Mouse (Mus musculus) heart, adult 2 months (tissue): Measurements from ENCODE around the gene Rora. TPM values are rescaled to one million over a fixed set of nuclear protein-coding genes. Genes with fewer than 3 reads are reported as not detected.

Source experiments
- DNase-seq, 2 experiments: peaks; one replicate each; pipeline ENCODE4 v3.0.0; 2021
- H3K27ac ChIP-seq: fragments of 200-600 bp; 2 replicates; pipeline ENCODE4 v1.8.1; 2022
- H3K27me3 ChIP-seq: fragments of 200-500 bp; 2 replicates; pipeline ENCODE4 v1.6.1; 2012; ENCODE audit warnings: mild to moderate bottlenecking, low read length, inconsistent platforms, mixed read lengths; ENCODE audit not compliant: control insufficient read depth, insufficient read depth
- H3K36me3 ChIP-seq: fragments of 200-500 bp; 2 replicates; pipeline ENCODE4 v1.6.1; 2012; ENCODE audit warnings: low read length, inconsistent platforms; ENCODE audit not compliant: control insufficient read depth, insufficient read depth
- H3K4me1 ChIP-seq: fragments of 200-500 bp; 2 replicates; pipeline ENCODE4 v1.6.1; 2011; ENCODE audit warnings: low read length; ENCODE audit not compliant: control insufficient read depth, insufficient read depth
- H3K4me3 ChIP-seq: fragments of 200-600 bp; 2 replicates; pipeline ENCODE4 v1.8.1; 2022
- H3K79me2 ChIP-seq: fragments of 200-500 bp; replicated peaks from 2 replicates; pipeline ENCODE4 v1.6.1; 2012; ENCODE audit warnings: mild to moderate bottlenecking, inconsistent platforms, low read length, moderate library complexity, mixed read lengths; ENCODE audit not compliant: control insufficient read depth, insufficient read depth
- H3K9ac ChIP-seq: fragments of 200-500 bp; 2 replicates; pipeline ENCODE4 v1.6.1; 2012; ENCODE audit warnings: low read depth, mild to moderate bottlenecking, control low read depth, inconsistent platforms, low read length, mixed read lengths
- CTCF ChIP-seq: fragments of 200-600 bp; IDR thresholded peaks from 2 replicates; pipeline ENCODE4 v1.8.1; 2022; ENCODE audit warnings: antibody characterized with exemption, mild to moderate bottlenecking, moderate library complexity
- EP300 ChIP-seq: fragments of 200-500 bp; IDR thresholded peaks from 2 replicates; pipeline ENCODE4 v1.6.1; 2011; ENCODE audit warnings: low read depth, low read length, control low read depth; ENCODE audit not compliant: insufficient read depth
- POLR2A ChIP-seq: fragments of 200-500 bp; IDR thresholded peaks from 2 replicates; pipeline ENCODE4 v1.6.1; 2011; ENCODE audit warnings: mild to moderate bottlenecking, low read depth, low read length, control low read depth; ENCODE audit not compliant: insufficient read depth
- WGBS: fragments of 180-500 bp; shearing (Covaris S2); methylation state at CpG from one replicate; pipeline ENCODE4 v1.1.7; 2018; 5-methylcytosine and 5-hydroxymethylcytosine counted together
- intact Hi-C: fragments of 180-260 bp; cut with DNase I; formaldehyde crosslinking; loops from one replicate; pipeline ENCODE4 v1.15.1; 2025
- polyA plus RNA-seq: library from polyadenylated mRNA; depleted of rRNA; stranded (reverse); fragments of >200 nt; gene quantifications from 2 replicates; pipeline ENCODE4 v1.2.3, GENCODE M21; 2012
- total RNA-seq, 2 experiments: library from RNA; stranded (reverse); gene quantifications; 2 replicates each; pipeline ENCODE4 v1.2.3; 2021

Rora gene
- total and polyA plus RNA-seq, 3 experiments: 6.7 to 28.9 (median 21.6) TPM

DNA sequence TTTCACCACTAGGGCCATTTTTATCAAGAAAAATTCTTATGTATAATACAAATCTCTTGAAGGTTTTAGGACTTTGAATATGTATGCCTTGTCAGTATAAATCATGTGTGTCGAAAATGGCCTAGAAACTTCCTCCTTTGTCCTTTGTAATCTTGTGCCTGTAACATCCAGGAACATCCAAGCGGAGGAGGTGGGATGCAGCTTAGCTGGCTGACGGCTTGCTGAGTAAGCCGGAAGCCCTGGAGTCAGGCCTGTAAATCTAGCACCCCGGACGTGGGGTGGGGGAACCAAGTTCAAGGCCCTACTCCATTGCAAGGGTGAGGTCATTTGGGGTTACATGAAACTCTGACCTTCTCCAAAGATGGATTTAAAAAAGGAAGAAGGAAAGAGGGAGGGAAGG lies 239.3 kb downstream of the Rora start:
- Histone ChIP-seq H3K4me1 (peaks cover 2% of the 10 kb centered on the region; the same call in 1 of the 2 replicates), H3K79me2 (no peaks in the 10 kb centered on the region), H3K9ac (no peak overlapping the region), H3K4me3 (no peak overlapping the region), H3K27ac (no peak overlapping the region), H3K27me3 (no peaks in the 10 kb centered on the region), H3K36me3 (no peaks in the 10 kb centered on the region)
- DNase-seq: no peak
- intact Hi-C loops: no loop called here
- TF ChIP-seq POLR2A: no peak
- TF ChIP-seq EP300: no peak
- no peak for TF ChIP-seq CTCF
- 83% methylated on average over 6 of the region's 6 CpGs for WGBS

DNA sequence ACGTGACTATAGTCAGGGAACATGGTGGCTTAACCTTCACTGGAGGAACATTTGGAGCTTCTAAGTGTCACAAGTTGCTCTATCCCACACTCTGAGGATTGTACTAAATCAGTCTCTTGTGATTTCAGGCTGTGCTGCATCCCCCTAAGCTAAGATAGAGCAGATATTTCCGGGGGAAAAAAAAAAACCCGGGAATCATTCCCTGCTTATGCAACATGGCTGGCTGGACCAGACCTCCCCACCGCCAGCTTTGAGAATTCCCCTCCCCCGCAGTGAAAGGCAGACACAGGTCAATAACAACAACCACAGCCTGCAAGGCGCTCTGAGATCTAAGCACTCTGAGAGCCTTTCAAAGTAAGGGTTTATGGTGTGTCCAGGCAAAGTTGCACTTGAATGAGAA lies 244.7 kb downstream of the Rora start:
- H3K4me3 ChIP-seq: no peak overlapping the region
- H3K9ac ChIP-seq: no peak overlapping the region
- no peak for TF ChIP-seq POLR2A
- TF ChIP-seq EP300: 0 out of 2 replicates have a peak, but pooled peaks have one; percentile 3
- no peak for TF ChIP-seq CTCF
- intact Hi-C loops: no loop called here
- 62% methylated on average over 6 of the region's 6 CpGs for WGBS
- no peaks in the 10 kb centered on the region for H3K27me3 ChIP-seq
- H3K4me1 ChIP-seq: peaks cover 3% of the 10 kb centered on the region; the same call in 1 of the 2 replicates
- peak overlapping the region; percentile 20 for H3K27ac ChIP-seq
- DNase-seq: peak; percentile 43 to 54
- H3K79me2 ChIP-seq: no peaks in the 10 kb centered on the region
- H3K36me3 ChIP-seq: no peaks in the 10 kb centered on the region

DNA sequence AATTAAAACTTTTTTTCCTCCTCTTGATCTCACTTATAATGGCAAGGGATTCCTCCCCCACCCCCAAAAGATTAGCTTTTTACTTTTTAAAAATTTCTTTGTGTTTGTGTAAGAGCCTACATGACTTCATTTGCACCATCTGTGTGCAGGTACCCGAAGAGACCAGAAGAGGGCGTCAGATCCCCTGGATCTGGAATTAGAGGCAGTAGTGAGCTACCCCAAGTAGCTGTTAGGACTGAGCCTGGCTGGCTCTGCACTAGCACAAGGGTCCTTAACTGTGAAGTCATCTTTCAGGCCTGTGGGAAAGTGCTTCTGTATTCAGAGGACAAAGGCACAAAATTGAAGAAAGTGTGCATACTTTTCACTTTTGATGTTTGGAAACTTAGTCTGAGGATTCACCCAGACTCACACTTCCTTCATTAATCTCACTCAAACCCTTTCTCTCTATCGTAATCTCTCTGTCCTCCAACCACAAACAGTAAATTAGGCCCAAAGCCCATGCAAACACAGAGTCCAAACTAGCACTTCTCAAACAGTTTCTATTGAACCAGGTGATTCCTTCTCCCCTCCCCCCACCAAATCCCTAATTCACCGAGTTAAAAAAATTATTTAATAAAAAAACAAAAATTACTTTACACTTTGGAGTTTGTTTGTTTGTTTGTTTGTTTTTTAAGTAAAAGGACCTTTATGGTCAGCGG lies 246.1 kb downstream of the Rora start:
- 85% methylated on average over 5 of the region's 5 CpGs for WGBS
- peaks cover 3% of the 10 kb centered on the region; the same call in 1 of the 2 replicates for H3K4me1 ChIP-seq
- H3K79me2 ChIP-seq: no peaks in the 10 kb centered on the region
- no peak for DNase-seq
- H3K27ac ChIP-seq: no peak overlapping the region
- no peak for TF ChIP-seq POLR2A
- peak; percentile 41 for TF ChIP-seq CTCF
- H3K27me3 ChIP-seq: no peaks in the 10 kb centered on the region
- no peaks in the 10 kb centered on the region for H3K36me3 ChIP-seq
- no peak overlapping the region for H3K9ac ChIP-seq
- H3K4me3 ChIP-seq: no peak overlapping the region
- intact Hi-C loops: no loop called here

DNA sequence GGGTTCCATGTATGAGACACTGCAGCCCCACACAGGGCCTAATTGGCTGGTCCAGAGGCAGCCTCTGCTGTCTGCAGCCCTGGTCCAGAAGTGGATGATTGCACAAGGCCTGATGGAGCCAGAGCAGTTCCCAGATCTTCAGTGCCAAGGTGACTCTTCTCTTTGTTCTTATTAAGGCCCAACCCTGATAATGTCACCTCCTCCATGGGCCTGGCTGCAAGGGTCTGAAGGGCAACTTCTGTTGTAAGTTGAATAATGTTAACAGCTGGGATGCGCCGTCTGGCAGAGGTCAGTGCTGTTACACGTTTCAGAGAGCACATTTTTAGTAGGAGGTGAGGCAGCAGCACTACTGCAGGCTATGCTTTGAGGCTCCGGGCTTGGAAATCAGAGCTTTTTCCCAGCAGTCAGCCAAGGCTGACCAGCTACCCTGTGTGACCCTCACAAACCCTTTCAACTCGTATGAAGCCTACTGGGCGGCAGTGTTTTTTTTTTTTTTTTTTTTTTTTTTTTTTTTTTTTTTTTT lies 252.8 kb downstream of the Rora start:
- Histone ChIP-seq H3K27me3 (no peaks in the 10 kb centered on the region), H3K9ac (no peak overlapping the region), H3K36me3 (no peaks in the 10 kb centered on the region), H3K79me2 (no peaks in the 10 kb centered on the region), H3K27ac (no peak overlapping the region), H3K4me1 (peaks cover 4% of the 10 kb centered on the region), H3K4me3 (no peak overlapping the region)
- intact Hi-C loops: no loop called here
- TF ChIP-seq CTCF: no peak
- TF ChIP-seq POLR2A: no peak
- no peak for TF ChIP-seq EP300
- peak in 1 of 2 experiments; percentile 24 for DNase-seq
- WGBS: 78% methylated on average over 6 of the region's 6 CpGs

DNA sequence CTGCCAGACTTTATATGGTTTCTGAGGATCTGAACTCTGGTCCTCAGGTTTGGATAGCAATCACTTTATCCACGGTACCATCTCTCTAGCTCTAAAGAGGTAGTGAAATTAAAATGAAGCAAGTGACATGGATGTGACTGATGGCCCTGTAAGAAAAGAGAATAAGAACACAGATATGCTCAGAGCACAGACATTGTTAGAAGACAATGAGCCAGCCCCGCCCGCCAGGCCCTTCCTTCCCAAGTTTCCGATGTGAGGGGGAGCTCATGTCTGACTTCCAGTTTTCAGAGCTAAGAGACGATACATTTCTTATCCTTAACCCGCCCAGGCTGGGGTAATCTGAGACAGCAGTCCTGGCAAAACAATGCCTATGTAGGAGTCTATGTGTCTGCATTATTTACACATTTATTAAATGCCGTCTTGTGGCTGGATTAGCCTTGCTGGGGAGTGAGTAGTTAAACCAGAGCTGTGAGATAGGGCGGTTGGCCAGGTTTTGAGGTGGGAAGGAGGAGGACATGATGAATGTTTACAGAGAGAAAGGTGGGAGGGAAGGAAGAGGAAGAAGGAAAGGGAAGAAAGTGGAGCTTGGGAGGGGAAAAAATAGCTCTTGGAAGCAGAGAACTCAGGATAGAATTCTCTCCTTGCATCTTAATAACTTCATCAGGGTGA lies 259.0 kb downstream of the Rora start:
- no peaks in the 10 kb centered on the region for H3K36me3 ChIP-seq
- H3K79me2 ChIP-seq: no peaks in the 10 kb centered on the region
- H3K27ac ChIP-seq: peak overlapping the region; percentile 68
- 46% methylated on average over 8 of the region's 8 CpGs for WGBS
- H3K4me1 ChIP-seq: peaks cover 13% of the 10 kb centered on the region
- H3K4me3 ChIP-seq: no peak overlapping the region
- no peak overlapping the region for H3K9ac ChIP-seq
- 0 out of 2 replicates have a peak, but pooled peaks have one; percentile 18 for TF ChIP-seq POLR2A
- TF ChIP-seq EP300: no peak
- no peak for TF ChIP-seq CTCF
- peak; percentile 50 to 51 for DNase-seq
- H3K27me3 ChIP-seq: no peaks in the 10 kb centered on the region
- intact Hi-C loops: loop anchor here (2.0 kb wide), 1 partner anchor 28 kb away; no protein-coding TSS in a partner anchor

DNA sequence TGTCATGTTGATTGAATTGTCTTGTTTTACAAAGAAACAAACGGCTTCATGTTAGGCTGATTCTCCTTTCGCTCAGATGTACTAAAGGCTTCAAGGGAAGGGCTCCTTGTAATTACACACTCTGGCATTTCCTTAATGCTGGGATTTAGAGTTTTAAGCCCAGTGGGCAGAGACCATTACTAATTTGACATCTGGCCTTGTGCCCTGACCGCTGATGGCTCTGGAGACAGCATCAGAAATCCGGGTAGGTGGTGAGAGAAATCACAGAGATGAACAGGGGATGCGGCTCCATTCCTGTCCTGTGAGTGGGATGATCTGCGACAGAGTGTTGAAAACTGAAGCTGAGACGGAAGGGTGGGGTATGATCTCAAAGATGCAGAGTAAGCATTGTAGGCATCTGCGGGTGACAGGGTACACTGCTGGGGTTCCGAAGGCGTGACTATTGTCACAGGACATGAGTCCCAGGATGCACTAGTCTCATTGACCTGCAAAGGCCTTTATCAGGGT lies 259.7 kb downstream of the Rora start:
- Histone ChIP-seq H3K27ac (peak overlapping the region; percentile 68), H3K9ac (no peak overlapping the region), H3K4me1 (peaks cover 11% of the 10 kb centered on the region), H3K79me2 (no peaks in the 10 kb centered on the region), H3K27me3 (no peaks in the 10 kb centered on the region), H3K36me3 (no peaks in the 10 kb centered on the region), H3K4me3 (no peak overlapping the region)
- WGBS: 76% methylated on average over 10 of the region's 10 CpGs
- DNase-seq: no peak
- intact Hi-C loops: loop anchor here (2.0 kb wide), 1 partner anchor 28 kb away; no protein-coding TSS in a partner anchor
- TF ChIP-seq CTCF: no peak
- TF ChIP-seq EP300: no peak
- no peak for TF ChIP-seq POLR2A
